Mouse (Mus musculus) G1E (cell line): ENCODE measurements around the gene Dnm1.

ENCODE experiments used
- CTCF ChIP-seq: IDR thresholded peaks from 2 replicates; pipeline ENCODE4 v1.5.1; 2012; ENCODE audit warnings: low read depth, low read length, inconsistent platforms, mixed read lengths
- GATA2 ChIP-seq: IDR thresholded peaks from 2 replicates; pipeline ENCODE4 v1.6.1; 2012; ENCODE audit warnings: low read depth, low read length, inconsistent platforms, borderline replicate concordance
- TAL1 ChIP-seq: conservative IDR thresholded peaks from 2 replicates; pipeline ENCODE4 v1.6.1; 2012; ENCODE audit warnings: low read depth, low read length, inconsistent platforms, mixed read lengths

- no peak for TF ChIP-seq CTCF
- TF ChIP-seq GATA2, result no peak
- TF ChIP-seq TAL1, result no peak
Measured at GRCm38 (mm10) chr2:32282289-32282688, 70.8 kb downstream of the Dnm1 start.
